Mouse (Mus musculus) heart, embryonic 15.5 days (tissue): ENCODE data around the gene Synm. TPM values are rescaled to one million over a fixed set of nuclear protein-coding genes. Genes with fewer than 3 reads are reported as not detected.

Source experiments
- microRNA-seq: library from miRNA; unstranded; fragments of <30 nt; microRNA quantifications from one replicate; pipeline ENCODE4, GENCODE M21; 2016
- polyA plus RNA-seq: library from polyadenylated mRNA; unstranded; fragments of >200 nt; fragmentation: Nextera tagmentation; extraction: Ambion mirVana; gene quantifications from 2 replicates; pipeline ENCODE4 v1.2.1, GENCODE M21; 2015

Synm gene
- polyA plus RNA-seq, 1 experiment from 2014 or later: 2.5 TPM

Small RNAs within 50 kb of the gene (microRNA-seq; reads per million reads assigned to microRNA genes)
- gene Gm23844: not detected

Other genes starting within 250 kb of the Synm start
- 10.7 and 11.5 TPM in 2 replicates for gene Lrrc28, start 114.5 kb downstream of the Synm start, polyA plus RNA-seq
- 15.7 and 20.4 TPM in 2 replicates for gene Ttc23, start 112.3 kb downstream of the Synm start, polyA plus RNA-seq
- 13.9 and 16.5 TPM in 2 replicates for gene Igf1r, start 193.1 kb upstream of the Synm start, polyA plus RNA-seq